Mouse (Mus musculus): ENCODE data around the gene Slc13a2. TPM values are rescaled to one million over a fixed set of nuclear protein-coding genes. Genes with fewer than 3 reads are reported as not detected.

Slc13a2 gene
- polyA plus RNA-seq, 1 experiment from 2014 or later: not detected

- Histone ChIP-seq H3K4me1 (peaks cover 9% of the 10 kb centered on the region), H3K9me3 (no peaks in the 10 kb centered on the region), H3K27me3 (no peaks in the 10 kb centered on the region), H3K4me3 (no peak overlapping the region), H3K27ac (no peak overlapping the region), H3K4me2 (replicated peaks) (no peak overlapping the region), H3K36me3 (no peaks in the 10 kb centered on the region), H3K9ac (no peak overlapping the region)
- ATAC-seq (ENCODE audit: insufficient number of reproducible peaks, insufficient read depth, low FRiP score, low TSS enrichment): no peak
- WGBS: 89% methylated on average over 10 of the region's 10 CpGs
Observed at GRCm38 (mm10) chr11:78431176-78431575, 9.2 kb upstream of the Slc13a2 start.

- peaks cover under 1% of the 10 kb centered on the region; the same call in 1 of the 2 replicates for H3K4me1 ChIP-seq
- H3K27me3 ChIP-seq: no peaks in the 10 kb centered on the region
- no peak overlapping the region for H3K4me3 ChIP-seq
- H3K9ac ChIP-seq: no peak overlapping the region
- no peak for ATAC-seq (ENCODE audit: insufficient number of reproducible peaks, insufficient read depth, low FRiP score, low TSS enrichment)
- no peak overlapping the region for H3K4me2 ChIP-seq (replicated peaks)
- H3K36me3 ChIP-seq: no peaks in the 10 kb centered on the region
- H3K27ac ChIP-seq: no peak overlapping the region
- H3K9me3 ChIP-seq: no peaks in the 10 kb centered on the region
- WGBS: 59% methylated on average over 11 of the region's 11 CpGs
Observed at GRCm38 (mm10) chr11:78430195-78430878, 8.3 kb upstream of the Slc13a2 start.

- Histone ChIP-seq H3K27me3 (no peaks in the 10 kb centered on the region), H3K9ac (no peak overlapping the region), H3K4me2 (replicated peaks) (no peak overlapping the region), H3K27ac (no peak overlapping the region), H3K4me3 (no peak overlapping the region), H3K4me1 (no peaks in the 10 kb centered on the region), H3K36me3 (no peaks in the 10 kb centered on the region), H3K9me3 (no peaks in the 10 kb centered on the region)
- WGBS: 79% methylated on average over 5 of the region's 5 CpGs
- no peak for ATAC-seq (ENCODE audit: insufficient number of reproducible peaks, insufficient read depth, low FRiP score, low TSS enrichment)
Observed at GRCm38 (mm10) chr11:78428309-78428708, 6.3 kb upstream of the Slc13a2 start.

GRCm38 (mm10) chr11:78427655-78428054 is 5.6 kb upstream of the Slc13a2 start:
- Histone ChIP-seq H3K4me3 (no peak overlapping the region), H3K27ac (no peak overlapping the region), H3K4me1 (no peaks in the 10 kb centered on the region), H3K9ac (no peak overlapping the region), H3K36me3 (no peaks in the 10 kb centered on the region), H3K4me2 (replicated peaks) (no peak overlapping the region), H3K27me3 (no peaks in the 10 kb centered on the region), H3K9me3 (no peaks in the 10 kb centered on the region)
- WGBS: 91% methylated on average over 6 of the region's 6 CpGs
- no peak for ATAC-seq (ENCODE audit: insufficient number of reproducible peaks, insufficient read depth, low FRiP score, low TSS enrichment)

GRCm38 (mm10) chr11:78425572-78425971 is 3.6 kb upstream of the Slc13a2 start:
- Histone ChIP-seq H3K9ac (no peak overlapping the region), H3K27ac (no peak overlapping the region), H3K9me3 (no peaks in the 10 kb centered on the region), H3K36me3 (no peaks in the 10 kb centered on the region), H3K4me2 (replicated peaks) (no peak overlapping the region), H3K27me3 (peaks cover 8% of the 10 kb centered on the region; the same call in 1 of the 2 replicates), H3K4me3 (no peak overlapping the region), H3K4me1 (no peaks in the 10 kb centered on the region)
- 81% methylated on average over 1 of the region's 1 CpGs for WGBS
- no peak for ATAC-seq (ENCODE audit: insufficient number of reproducible peaks, insufficient read depth, low FRiP score, low TSS enrichment)

GRCm38 (mm10) chr11:78424352-78424751 is 2.3 kb upstream of the Slc13a2 start:
- 64% methylated on average over 2 of the region's 2 CpGs for WGBS
- no peaks in the 10 kb centered on the region for H3K4me1 ChIP-seq

GRCm38 (mm10) chr11:78421201-78422009 is 612 bp downstream of the Slc13a2 start:
- whole genome bisulfite sequencing: 68% methylated on average over 13 of the region's 13 CpGs
- ATAC-seq (ENCODE audit: insufficient number of reproducible peaks, insufficient read depth, low FRiP score, low TSS enrichment): no peak
- no peak overlapping the region for H3K4me2 ChIP-seq (replicated peaks)

More at GRCm38 (mm10) chr11:78424352-78424751, 2.3 kb upstream of the Slc13a2 start:
- no peak overlapping the region for H3K4me3 ChIP-seq
- H3K4me2 ChIP-seq (replicated peaks): no peak overlapping the region
- H3K9me3 ChIP-seq: no peaks in the 10 kb centered on the region
- no peak for ATAC-seq (ENCODE audit: insufficient number of reproducible peaks, insufficient read depth, low FRiP score, low TSS enrichment)
- H3K36me3 ChIP-seq: no peaks in the 10 kb centered on the region
- peaks cover 11% of the 10 kb centered on the region; the same call in 1 of the 2 replicates for H3K27me3 ChIP-seq
- H3K27ac ChIP-seq: no peak overlapping the region
- H3K9ac ChIP-seq: no peak overlapping the region

GRCm38 (mm10) chr11:78420263-78420889 is 1.6 kb downstream of the Slc13a2 start:
- Histone ChIP-seq H3K27ac (no peak overlapping the region), H3K36me3 (no peaks in the 10 kb centered on the region), H3K9ac (no peak overlapping the region), H3K27me3 (peaks cover 11% of the 10 kb centered on the region; the same call in 1 of the 2 replicates), H3K9me3 (no peaks in the 10 kb centered on the region), H3K4me2 (replicated peaks) (no peak overlapping the region), H3K4me1 (no peaks in the 10 kb centered on the region), H3K4me3 (no peak overlapping the region)
- WGBS: 69% methylated on average over 12 of the region's 12 CpGs
- ATAC-seq (ENCODE audit: insufficient number of reproducible peaks, insufficient read depth, low FRiP score, low TSS enrichment): no peak

More at GRCm38 (mm10) chr11:78421201-78422009, 612 bp downstream of the Slc13a2 start:
- Histone ChIP-seq H3K27ac (no peak overlapping the region), H3K27me3 (peaks cover 11% of the 10 kb centered on the region; the same call in 1 of the 2 replicates), H3K4me3 (no peak overlapping the region), H3K9me3 (no peaks in the 10 kb centered on the region), H3K9ac (no peak overlapping the region), H3K36me3 (no peaks in the 10 kb centered on the region), H3K4me1 (no peaks in the 10 kb centered on the region)

- Histone ChIP-seq H3K4me1 (no peaks in the 10 kb centered on the region), H3K9ac (no peak overlapping the region), H3K27me3 (peaks cover 5% of the 10 kb centered on the region; the same call in 1 of the 2 replicates), H3K27ac (no peak overlapping the region), H3K36me3 (no peaks in the 10 kb centered on the region), H3K9me3 (no peaks in the 10 kb centered on the region), H3K4me3 (no peak overlapping the region), H3K4me2 (replicated peaks) (no peak overlapping the region)
- WGBS: 85% methylated on average over 6 of the region's 6 CpGs
- ATAC-seq (ENCODE audit: insufficient number of reproducible peaks, insufficient read depth, low FRiP score, low TSS enrichment): no peak
Observed at GRCm38 (mm10) chr11:78416854-78417253, 5.2 kb downstream of the Slc13a2 start.

GRCm38 (mm10) chr11:78412861-78413260 is 9.2 kb downstream of the Slc13a2 start:
- Histone ChIP-seq H3K4me3 (no peak overlapping the region), H3K9me3 (no peaks in the 10 kb centered on the region), H3K9ac (no peak overlapping the region), H3K27ac (no peak overlapping the region), H3K27me3 (no peaks in the 10 kb centered on the region), H3K36me3 (no peaks in the 10 kb centered on the region), H3K4me2 (replicated peaks) (no peak overlapping the region), H3K4me1 (no peaks in the 10 kb centered on the region)
- WGBS: 68% methylated on average over 6 of the region's 6 CpGs
- ATAC-seq (ENCODE audit: insufficient number of reproducible peaks, insufficient read depth, low FRiP score, low TSS enrichment): no peak

GRCm38 (mm10) chr11:78412324-78412850 is 9.6 kb downstream of the Slc13a2 start:
- no peak overlapping the region for H3K9ac ChIP-seq
- no peaks in the 10 kb centered on the region for H3K36me3 ChIP-seq
- no peaks in the 10 kb centered on the region for H3K9me3 ChIP-seq
- ATAC-seq (ENCODE audit: insufficient number of reproducible peaks, insufficient read depth, low FRiP score, low TSS enrichment): no peak
- no peak overlapping the region for H3K27ac ChIP-seq
- no peak overlapping the region for H3K4me3 ChIP-seq
- H3K27me3 ChIP-seq: no peaks in the 10 kb centered on the region
- WGBS: 71% methylated on average over 6 of the region's 6 CpGs
- H3K4me1 ChIP-seq: no peaks in the 10 kb centered on the region
- no peak overlapping the region for H3K4me2 ChIP-seq (replicated peaks)
